Mouse (Mus musculus): ENCODE measurements at regions not wholly inside any gene's neighbourhood (a gene's known extent, or its start where the extent isn't known, plus 50 kb on each side); places are given as distances from the start of the nearest gene placed in this dataset.

GRCm38 (mm10) chr6:143633710-143634109, 466.7 kb downstream of the Etnk1 start:
- Histone ChIP-seq H3K36me3 (ENCODE audit: control insufficient read depth, insufficient read depth) (no peaks in the 10 kb centered on the region), H3K4me3 (no peak overlapping the region), H3K4me2 (ENCODE audit: low read depth) (no peak overlapping the region), H3ac (ENCODE audit: control insufficient read depth, insufficient read length) (no peak overlapping the region), H3K79me2 (ENCODE audit: control insufficient read depth, insufficient read depth) (no peaks in the 10 kb centered on the region), H3K27me3 (ENCODE audit: control insufficient read depth, insufficient read depth, insufficient read length) (no peaks in the 10 kb centered on the region)
- TF ChIP-seq E2F4 (IDR thresholded peaks at IDR 0.05; ENCODE audit: insufficient read depth) (no peak), MYOD1 (IDR thresholded peaks at IDR 0.05; ENCODE audit: control insufficient read depth in 1 of 3, insufficient read length in 2 of 3, low read depth in 2 of 3) (no peak), SRF (IDR thresholded peaks at IDR 0.05; ENCODE audit: control insufficient read depth, insufficient read length, low read depth) (no peak), POLR2AphosphoS2 (IDR thresholded peaks at IDR 0.05; ENCODE audit: insufficient read length, low read depth) (no peak), REST (IDR thresholded peaks at IDR 0.05; ENCODE audit: insufficient read depth, insufficient read length) (no peak), TCF12 (IDR thresholded peaks at IDR 0.05; ENCODE audit: insufficient read depth, poor library complexity, severe bottlenecking) (no peak), CEBPB (IDR thresholded peaks at IDR 0.05; ENCODE audit: insufficient read depth, poor library complexity, severe bottlenecking) (no peak), TCF3 (IDR thresholded peaks at IDR 0.05; ENCODE audit: insufficient read length, low read depth) (no peak), MAX (IDR thresholded peaks at IDR 0.05; ENCODE audit: low read depth) (no peak), USF1 (IDR thresholded peaks at IDR 0.05; ENCODE audit: low read depth) (no peak), MYOG (IDR thresholded peaks at IDR 0.05; ENCODE audit: control insufficient read depth in 1 of 3, insufficient read depth in 1 of 3, insufficient read length in 2 of 3, low read depth in 2 of 3) (no peak), POLR2A (IDR thresholded peaks at IDR 0.05; ENCODE audit: insufficient read length, low read depth) (no peak)

- H3K27me3 ChIP-seq (ENCODE audit: control insufficient read depth, insufficient read depth, insufficient read length): no peaks in the 10 kb centered on the region
- no peaks in the 10 kb centered on the region for H3K79me2 ChIP-seq (ENCODE audit: control insufficient read depth, insufficient read depth)
- H3ac ChIP-seq (ENCODE audit: control insufficient read depth, insufficient read length): no peak overlapping the region
- TF ChIP-seq CEBPB (IDR thresholded peaks at IDR 0.05; ENCODE audit: insufficient read depth, poor library complexity, severe bottlenecking): no peak
- no peak for TF ChIP-seq POLR2A (IDR thresholded peaks at IDR 0.05; ENCODE audit: insufficient read length, low read depth)
- TF ChIP-seq MYOD1 (IDR thresholded peaks at IDR 0.05; ENCODE audit: control insufficient read depth in 1 of 3, insufficient read length in 2 of 3, low read depth in 2 of 3): no peak
- no peak for TF ChIP-seq E2F4 (IDR thresholded peaks at IDR 0.05; ENCODE audit: insufficient read depth)
- TF ChIP-seq USF1 (IDR thresholded peaks at IDR 0.05; ENCODE audit: low read depth): no peak
- no peak for TF ChIP-seq POLR2AphosphoS2 (IDR thresholded peaks at IDR 0.05; ENCODE audit: insufficient read length, low read depth)
- no peak for TF ChIP-seq TCF12 (IDR thresholded peaks at IDR 0.05; ENCODE audit: insufficient read depth, poor library complexity, severe bottlenecking)
- no peak for TF ChIP-seq MAX (IDR thresholded peaks at IDR 0.05; ENCODE audit: low read depth)
- no peak for TF ChIP-seq TCF3 (IDR thresholded peaks at IDR 0.05; ENCODE audit: insufficient read length, low read depth)
- TF ChIP-seq REST (IDR thresholded peaks at IDR 0.05; ENCODE audit: insufficient read depth, insufficient read length): no peak
- no peak for TF ChIP-seq SRF (IDR thresholded peaks at IDR 0.05; ENCODE audit: control insufficient read depth, insufficient read length, low read depth)
- TF ChIP-seq MYOG (IDR thresholded peaks at IDR 0.05; ENCODE audit: control insufficient read depth in 1 of 3, insufficient read depth in 1 of 3, insufficient read length in 2 of 3, low read depth in 2 of 3): no peak
- no peak overlapping the region for H3K4me2 ChIP-seq (ENCODE audit: low read depth)
- H3K4me3 ChIP-seq: no peak overlapping the region
- H3K36me3 ChIP-seq (ENCODE audit: control insufficient read depth, insufficient read depth): no peaks in the 10 kb centered on the region
Measured at GRCm38 (mm10) chr6:143634334-143634733, 467.3 kb downstream of the Etnk1 start.

DNA sequence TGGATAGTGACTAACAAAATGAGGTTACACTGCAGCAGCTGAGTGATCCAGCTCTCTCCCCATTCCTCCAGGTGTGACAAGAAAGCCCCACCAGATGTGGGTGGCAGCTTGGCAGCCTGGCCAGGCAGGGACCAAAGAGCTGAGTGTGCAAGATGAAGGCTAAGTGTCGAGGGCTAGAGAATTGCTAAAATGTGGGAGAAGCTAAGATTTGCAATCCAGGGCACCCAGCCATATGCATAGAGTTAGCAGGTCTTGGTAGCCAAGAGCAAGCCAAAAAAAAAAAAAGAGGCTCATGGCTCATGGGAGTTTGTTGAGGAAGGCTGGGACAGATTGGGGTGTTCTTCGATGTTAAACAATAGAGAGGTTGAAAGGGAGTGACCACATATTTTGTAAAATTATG, 468.0 kb downstream of the Etnk1 start:
- Histone ChIP-seq H3K79me2 (ENCODE audit: control insufficient read depth, insufficient read depth) (no peaks in the 10 kb centered on the region), H3K4me2 (ENCODE audit: low read depth) (no peak overlapping the region), H3K27me3 (ENCODE audit: control insufficient read depth, insufficient read depth, insufficient read length) (no peaks in the 10 kb centered on the region), H3K36me3 (ENCODE audit: control insufficient read depth, insufficient read depth) (no peaks in the 10 kb centered on the region), H3K4me3 (no peak overlapping the region), H3ac (ENCODE audit: control insufficient read depth, insufficient read length) (no peak overlapping the region)
- TF ChIP-seq TCF3 (IDR thresholded peaks at IDR 0.05; ENCODE audit: insufficient read length, low read depth): no peak
- TF ChIP-seq POLR2AphosphoS2 (IDR thresholded peaks at IDR 0.05; ENCODE audit: insufficient read length, low read depth): no peak
- TF ChIP-seq MAX (IDR thresholded peaks at IDR 0.05; ENCODE audit: low read depth): no peak
- TF ChIP-seq POLR2A (IDR thresholded peaks at IDR 0.05; ENCODE audit: insufficient read length, low read depth): no peak
- no peak for TF ChIP-seq MYOG (IDR thresholded peaks at IDR 0.05; ENCODE audit: control insufficient read depth in 1 of 3, insufficient read depth in 1 of 3, insufficient read length in 2 of 3, low read depth in 2 of 3)
- TF ChIP-seq SRF (IDR thresholded peaks at IDR 0.05; ENCODE audit: control insufficient read depth, insufficient read length, low read depth): no peak
- no peak for TF ChIP-seq USF1 (IDR thresholded peaks at IDR 0.05; ENCODE audit: low read depth)
- no peak for TF ChIP-seq MYOD1 (IDR thresholded peaks at IDR 0.05; ENCODE audit: control insufficient read depth in 1 of 3, insufficient read length in 2 of 3, low read depth in 2 of 3)
- TF ChIP-seq E2F4 (IDR thresholded peaks at IDR 0.05; ENCODE audit: insufficient read depth): no peak
- TF ChIP-seq CEBPB (IDR thresholded peaks at IDR 0.05; ENCODE audit: insufficient read depth, poor library complexity, severe bottlenecking): no peak
- TF ChIP-seq TCF12 (IDR thresholded peaks at IDR 0.05; ENCODE audit: insufficient read depth, poor library complexity, severe bottlenecking): no peak
- no peak for TF ChIP-seq REST (IDR thresholded peaks at IDR 0.05; ENCODE audit: insufficient read depth, insufficient read length)

DNA sequence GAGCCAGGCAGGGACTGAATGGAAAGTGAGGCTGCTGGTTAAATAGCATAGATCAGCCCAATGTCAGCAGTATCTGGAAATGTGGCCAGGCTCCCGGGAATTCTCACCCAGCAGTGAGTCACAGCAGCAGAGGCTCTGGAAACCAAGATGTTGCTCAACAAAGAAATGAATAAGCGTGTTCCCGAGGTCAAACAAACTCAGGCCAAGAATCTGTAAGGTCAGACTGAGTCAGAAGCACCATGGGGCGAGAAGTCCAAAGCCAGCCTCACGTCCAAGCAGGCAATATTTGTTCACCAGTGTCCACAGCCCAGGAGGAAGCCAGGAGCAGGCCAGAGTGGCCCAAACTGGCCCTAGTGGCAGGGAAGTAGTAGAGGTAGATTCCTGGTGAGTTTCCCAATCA, 473.6 kb downstream of the Etnk1 start:
- Histone ChIP-seq H3K27me3 (ENCODE audit: control insufficient read depth, insufficient read depth, insufficient read length) (no peaks in the 10 kb centered on the region), H3K36me3 (ENCODE audit: control insufficient read depth, insufficient read depth) (no peaks in the 10 kb centered on the region), H3K4me3 (no peak overlapping the region), H3ac (ENCODE audit: control insufficient read depth, insufficient read length) (no peak overlapping the region), H3K79me2 (ENCODE audit: control insufficient read depth, insufficient read depth) (no peaks in the 10 kb centered on the region), H3K4me2 (ENCODE audit: low read depth) (peak overlapping the region; percentile 30)
- no peak for TF ChIP-seq POLR2AphosphoS2 (IDR thresholded peaks at IDR 0.05; ENCODE audit: insufficient read length, low read depth)
- peak; percentile 98 for TF ChIP-seq CEBPB (IDR thresholded peaks at IDR 0.05; ENCODE audit: insufficient read depth, poor library complexity, severe bottlenecking)

GRCm38 (mm10) chr6:143642052-143642451, 475.0 kb downstream of the Etnk1 start:
- H3K4me3 ChIP-seq: no peak overlapping the region
- H3K79me2 ChIP-seq (ENCODE audit: control insufficient read depth, insufficient read depth): no peaks in the 10 kb centered on the region
- TF ChIP-seq SRF (IDR thresholded peaks at IDR 0.05; ENCODE audit: control insufficient read depth, insufficient read length, low read depth) (no peak), MAX (IDR thresholded peaks at IDR 0.05; ENCODE audit: low read depth) (peak; percentile 6)
- no peaks in the 10 kb centered on the region for H3K36me3 ChIP-seq (ENCODE audit: control insufficient read depth, insufficient read depth)
- no peak overlapping the region for H3ac ChIP-seq (ENCODE audit: control insufficient read depth, insufficient read length)
- no peak overlapping the region for H3K4me2 ChIP-seq (ENCODE audit: low read depth)
- no peaks in the 10 kb centered on the region for H3K27me3 ChIP-seq (ENCODE audit: control insufficient read depth, insufficient read depth, insufficient read length)
